Mouse (Mus musculus) G1E (cell line): ENCODE data around the gene Pam.

Experiments used
- CTCF ChIP-seq: IDR thresholded peaks from 2 replicates; pipeline ENCODE4 v1.5.1; 2012; ENCODE audit warnings: low read depth, low read length, inconsistent platforms, mixed read lengths
- GATA1 ChIP-seq: IDR thresholded peaks from 2 replicates; pipeline ENCODE4 v1.6.1; 2012; ENCODE audit warnings: borderline replicate concordance, low read length, inconsistent platforms, mixed read lengths
- TAL1 ChIP-seq: conservative IDR thresholded peaks from 2 replicates; pipeline ENCODE4 v1.6.1; 2012; ENCODE audit warnings: low read depth, low read length, inconsistent platforms, mixed read lengths

DNA sequence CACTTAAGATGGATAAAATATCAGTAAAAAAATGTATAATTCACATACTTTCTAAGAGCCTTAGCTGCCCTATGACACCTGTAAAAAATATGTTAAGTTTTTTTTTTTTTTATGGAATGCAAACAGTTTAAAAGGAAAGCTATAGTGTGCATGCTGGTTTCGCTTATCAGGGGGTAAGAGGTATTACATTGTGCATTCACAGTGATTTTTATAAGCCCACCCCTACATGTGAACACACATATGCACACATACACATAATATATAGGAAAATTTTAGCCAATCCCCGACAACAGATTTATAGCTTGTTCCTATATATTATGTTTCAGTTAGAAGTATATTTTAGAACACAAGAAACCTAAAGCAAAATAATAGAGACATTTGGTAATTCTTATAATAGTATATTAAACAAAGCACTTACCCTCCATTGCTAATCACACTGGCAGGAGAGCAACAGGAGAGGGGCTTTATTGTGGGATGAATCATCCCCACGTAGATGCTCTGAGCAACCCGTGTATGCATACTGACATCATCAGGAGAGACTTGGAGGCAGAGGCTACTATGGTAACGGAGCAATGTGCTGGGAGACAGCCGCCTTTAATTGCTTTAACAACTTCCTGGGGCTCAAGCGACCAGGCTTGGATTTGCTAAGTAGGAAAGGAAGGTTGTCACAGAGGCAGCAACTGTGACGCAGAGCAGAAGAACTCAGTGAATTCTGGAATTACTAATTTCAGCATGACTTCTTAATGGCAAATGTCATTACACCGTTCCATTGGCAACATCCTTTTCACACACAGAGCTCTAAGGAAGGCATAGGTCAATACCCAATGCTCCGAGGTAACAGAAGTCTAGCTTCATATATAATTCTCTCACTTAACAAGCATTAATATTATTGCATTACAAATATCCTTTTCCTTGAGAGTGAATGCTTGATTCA is 47.9 kb downstream of the Pam start:
- TF ChIP-seq CTCF (no peak), GATA1 (no peak), TAL1 (no peak)
